Mouse (Mus musculus) mouse embryonic stem cell (cell line): ENCODE data around the gene Gon4l.
"Not testable (repeated sequence)": the region's sequence is repeated elsewhere in the genome, so short reads cannot be mapped to it uniquely, and the experiment has no call there.

Source experiments
- in situ Hi-C, 2 experiments: fragments of 300-500 bp; cut with MboI; formaldehyde crosslinking; loops; 1 replicate in 1 of 2; 3 replicates in 1 of 2; pipeline ENCODE4 v1.14.3; 2019 to 2020; ENCODE audit warnings: low sequenced_read_pairs in 2 of 2, low pct_unique_long_range_greater_than_20kb in 1 of 2, mixed read lengths in 1 of 2; ENCODE audit not compliant: unreplicated experiment in 1 of 2

The Gon4l gene

DNA sequence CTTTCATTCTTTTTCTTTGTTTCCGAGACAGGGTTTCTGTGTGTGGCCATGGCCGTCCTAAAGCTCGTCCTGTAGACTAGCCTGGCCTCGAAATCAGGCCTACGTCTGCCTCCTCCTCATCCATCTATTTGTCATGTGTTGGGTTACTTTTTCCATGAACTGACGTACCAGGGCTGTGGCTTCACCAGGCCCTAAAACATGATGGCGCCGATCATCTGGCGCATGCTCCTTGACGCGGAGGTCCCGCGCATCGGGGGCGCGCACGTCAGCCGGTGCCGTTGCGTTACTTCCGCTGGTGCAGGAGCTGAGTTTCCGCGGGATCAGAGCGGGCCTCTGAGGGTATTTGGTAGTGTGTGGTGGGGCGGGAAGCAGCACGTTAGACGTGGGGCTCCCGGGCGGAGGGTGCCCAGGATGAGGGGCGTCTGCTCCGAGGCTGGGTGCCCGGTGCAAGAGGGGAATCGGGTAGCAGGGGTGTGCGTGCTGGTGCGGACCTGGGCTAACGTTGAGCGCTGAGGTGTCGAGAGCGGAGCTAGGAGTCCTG lies at the start of gene Gon4l:
Gene Gon4l (plus strand): TSS at position 281 of the 541 bp plus-strand sequence.
- in situ Hi-C loops, result not testable (repeated sequence)

- in situ Hi-C loops, result not testable (repeated sequence)
These were observed 48.7 kb upstream of the Gon4l start for GRCm38 (mm10) chr3:88786323-88786722.

DNA sequence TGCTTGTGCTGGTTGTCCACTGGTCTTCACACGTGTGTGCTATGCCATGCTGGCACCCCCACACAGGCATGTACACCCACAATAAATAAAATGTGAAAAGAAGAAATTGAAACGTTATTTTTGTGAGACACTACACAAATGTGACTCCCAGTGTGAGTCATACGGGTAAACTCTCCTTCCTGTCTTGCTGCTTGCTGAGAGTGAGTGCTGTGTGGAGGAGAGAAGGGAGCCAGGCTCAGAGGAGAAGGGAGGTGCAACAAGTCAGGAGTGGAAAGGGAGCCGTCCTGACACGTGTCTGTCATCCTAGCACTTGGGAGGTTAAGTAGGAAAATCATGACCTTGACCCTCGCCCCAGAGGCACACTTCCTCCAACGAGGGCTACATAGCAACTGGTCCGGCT lies 48.2 kb upstream of the Gon4l start:
- in situ Hi-C loops, result not testable (repeated sequence)

DNA sequence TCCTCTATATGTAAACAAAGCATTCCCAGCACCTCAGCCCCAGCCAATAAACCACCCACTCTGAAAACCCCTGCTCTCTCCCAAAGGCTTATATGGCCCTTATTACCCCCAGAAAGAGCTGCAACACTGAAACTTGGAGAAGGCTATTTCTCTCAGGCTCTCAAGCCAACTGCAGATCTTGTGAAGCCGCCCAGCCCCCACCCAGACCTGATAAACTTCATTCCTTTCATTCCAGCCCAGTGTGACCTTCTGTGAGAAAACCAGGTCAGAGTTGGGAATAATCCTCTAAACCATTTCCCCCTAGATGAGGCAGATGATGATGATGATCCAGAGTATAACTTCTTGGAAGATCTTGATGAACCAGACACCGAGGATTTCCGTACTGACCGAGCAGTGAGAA lies 47.0 kb upstream of the Gon4l start:
- in situ Hi-C loops, result not testable (repeated sequence)

GRCm38 (mm10) chr3:88797507-88797906 lies 37.5 kb upstream of the Gon4l start:
- in situ Hi-C loops, result not testable (repeated sequence)

GRCm38 (mm10) chr3:88803910-88804540 lies 31.0 kb upstream of the Gon4l start:
- in situ Hi-C loops, result no loop called here

DNA sequence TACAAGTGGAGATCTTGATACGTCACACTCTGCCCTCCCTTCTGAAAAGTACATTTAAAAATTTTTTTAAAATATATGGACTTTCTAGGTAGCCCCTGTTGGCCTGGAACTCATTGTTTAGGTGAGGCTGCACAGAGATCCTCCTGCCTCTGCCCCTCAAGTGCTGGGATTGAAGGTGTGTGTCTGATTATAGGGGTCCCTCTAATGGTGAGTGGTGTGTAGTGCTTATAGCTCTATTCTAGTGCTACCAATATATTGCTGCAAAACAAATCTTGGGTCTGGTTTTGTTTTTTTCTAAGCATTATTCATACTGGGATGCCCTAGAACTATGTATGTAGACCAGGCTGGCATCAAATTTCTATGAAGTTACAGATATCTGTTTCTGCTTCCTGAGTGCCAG lies 9.3 kb upstream of the Gon4l start:
- in situ Hi-C loops, result no loop called here

- in situ Hi-C loops, result no loop called here
These were observed 7.8 kb upstream of the Gon4l start for GRCm38 (mm10) chr3:88827231-88827630.

- in situ Hi-C loops, result not testable (repeated sequence)
These were observed 3.6 kb upstream of the Gon4l start for GRCm38 (mm10) chr3:88831177-88832121.

DNA sequence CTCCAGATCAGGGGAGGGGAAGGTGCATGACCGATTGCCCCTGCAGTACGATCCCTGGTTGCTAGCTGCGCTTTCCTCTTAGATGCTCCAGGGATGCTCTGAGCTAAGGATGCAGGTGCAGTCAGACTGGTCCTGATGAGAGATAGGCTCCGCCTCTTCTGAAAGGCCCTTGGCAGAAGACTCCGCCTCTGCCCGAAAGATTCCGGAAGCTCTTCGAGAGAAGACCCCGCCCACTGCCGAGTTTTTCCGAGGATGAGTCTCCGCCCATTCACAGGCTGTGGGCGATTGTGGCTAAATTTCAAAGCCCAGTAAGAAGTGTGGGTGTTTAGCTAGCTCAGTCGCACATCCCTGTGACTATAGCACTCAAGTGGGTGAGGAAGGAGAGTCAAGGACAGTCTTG lies 2.6 kb upstream of the Gon4l start:
- in situ Hi-C loops, result not testable (repeated sequence)

DNA sequence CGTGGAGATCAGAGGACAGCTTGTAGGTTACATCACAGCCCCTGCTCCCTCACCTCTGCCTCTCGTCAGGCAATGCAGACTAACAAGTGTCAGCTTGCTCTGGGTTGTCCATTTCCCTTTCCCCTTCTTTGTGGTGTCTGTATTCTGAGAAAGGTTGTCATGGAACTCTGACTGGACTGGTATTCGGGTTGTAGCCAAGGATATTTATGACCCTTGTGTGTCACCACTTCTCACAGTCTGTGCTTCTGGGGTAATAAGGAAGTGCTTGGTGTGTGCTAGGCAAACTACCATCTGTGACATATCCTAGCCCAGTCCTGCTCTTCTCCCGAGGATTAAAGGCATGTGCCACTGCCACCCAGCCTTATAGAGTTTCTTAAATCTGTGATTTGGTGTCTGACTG lies 14.1 kb downstream of the Gon4l start:
- in situ Hi-C loops, result no loop called here

- in situ Hi-C loops, result no loop called here
These were observed 20.8 kb downstream of the Gon4l start for GRCm38 (mm10) chr3:88855837-88856236.

- in situ Hi-C loops, result no loop called here
These were observed 27.1 kb downstream of the Gon4l start for GRCm38 (mm10) chr3:88862129-88862528.

- in situ Hi-C loops, result not testable (repeated sequence)
These were observed 31.7 kb downstream of the Gon4l start for GRCm38 (mm10) chr3:88866735-88867134.

GRCm38 (mm10) chr3:88867177-88867576 lies 32.1 kb downstream of the Gon4l start:
- in situ Hi-C loops, result not testable (repeated sequence)

DNA sequence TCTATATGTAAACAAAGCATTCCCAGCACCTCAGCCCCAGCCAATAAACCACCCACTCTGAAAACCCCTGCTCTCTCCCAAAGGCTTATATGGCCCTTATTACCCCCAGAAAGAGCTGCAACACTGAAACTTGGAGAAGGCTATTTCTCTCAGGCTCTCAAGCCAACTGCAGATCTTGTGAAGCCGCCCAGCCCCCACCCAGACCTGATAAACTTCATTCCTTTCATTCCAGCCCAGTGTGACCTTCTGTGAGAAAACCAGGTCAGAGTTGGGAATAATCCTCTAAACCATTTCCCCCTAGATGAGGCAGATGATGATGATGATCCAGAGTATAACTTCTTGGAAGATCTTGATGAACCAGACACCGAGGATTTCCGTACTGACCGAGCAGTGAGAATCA lies 33.4 kb downstream of the Gon4l start:
- in situ Hi-C loops, result not testable (repeated sequence)

DNA sequence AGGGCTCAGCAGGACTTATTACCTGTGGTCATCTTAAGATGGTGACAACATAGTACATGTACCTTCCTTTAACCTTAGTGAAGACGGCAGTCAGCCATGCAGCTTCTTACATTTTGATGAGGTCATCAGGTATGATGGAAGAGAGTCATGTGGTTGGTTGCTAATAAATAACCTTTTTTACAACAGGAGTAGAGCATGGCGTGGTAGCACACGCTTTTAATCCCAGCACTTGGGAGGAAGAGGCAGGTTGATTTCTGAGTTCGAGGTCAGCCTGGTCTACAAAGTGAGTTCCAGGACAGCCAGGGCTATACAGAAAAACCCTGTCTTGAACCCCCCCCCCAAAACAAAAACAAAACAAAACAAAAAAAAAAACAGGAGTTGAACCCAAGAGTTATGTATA lies 47.5 kb downstream of the Gon4l start:
- in situ Hi-C loops, result not testable (repeated sequence)

GRCm38 (mm10) chr3:88893011-88893410 lies 58.0 kb downstream of the Gon4l start:
- in situ Hi-C loops, result not testable (repeated sequence)

GRCm38 (mm10) chr3:88904803-88905202 lies 69.8 kb downstream of the Gon4l start:
- in situ Hi-C loops, result no loop called here
